ENCODE assay signal across 8 mouse cellular contexts in the genomic region with DNA sequence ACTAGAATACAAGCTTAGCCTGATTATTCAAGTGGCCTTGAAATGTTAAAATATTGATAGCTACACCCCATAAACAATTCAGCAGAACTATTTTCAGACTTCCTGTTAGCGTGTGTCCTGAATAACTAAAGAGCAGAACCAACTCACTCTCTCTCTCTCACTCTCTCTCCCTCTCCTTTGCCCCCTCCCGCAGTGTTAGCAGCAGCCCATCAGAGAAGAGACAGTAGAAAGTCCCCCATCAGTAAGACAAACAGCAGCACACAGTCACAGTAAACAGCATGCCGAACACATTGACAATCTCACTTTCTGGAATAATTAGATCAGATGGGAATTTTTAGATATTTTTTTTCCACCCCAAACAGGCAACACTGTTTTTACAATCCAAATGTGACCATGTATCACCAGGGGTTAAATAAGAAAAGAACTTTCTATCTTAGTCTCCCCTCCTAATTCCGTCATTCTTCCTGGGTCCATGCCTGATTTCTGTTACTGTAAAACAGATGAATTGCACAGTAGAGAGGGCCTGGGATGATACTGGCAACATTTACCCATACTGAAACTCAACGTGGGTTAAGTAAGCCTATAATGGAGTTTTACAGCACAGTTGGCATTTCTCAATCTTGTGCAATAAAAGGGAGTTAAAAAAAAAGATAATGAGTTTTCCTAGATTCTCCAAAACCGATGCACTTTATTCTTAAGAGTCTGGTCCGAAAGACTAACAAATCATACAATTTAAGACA. TPM values are rescaled to one million over a fixed set of nuclear protein-coding genes. Genes with fewer than 3 reads are reported as not detected.
A peak's percentile ranks its signal among the peaks of the same experiment; 100 is the strongest.
DNase-seq lines count a peak whose midpoint lies in the region; ATAC-seq and TF ChIP-seq lines count a peak whose summit lies in the region.

No protein-coding gene starts in this region.

- peak overlapping the region; percentile 96 for H3K4me2 ChIP-seq in intestine, embryonic 16.5 days (ENCODE audit: low read depth, low read length)
- peak overlapping the region; percentile 76 for H3K4me2 ChIP-seq in midbrain, embryonic 16.5 days (ENCODE audit: low read length)

- H3K9me3 ChIP-seq in forebrain, embryonic 10.5 days = no peaks in the 10 kb centered on the region
- no peaks in the 10 kb centered on the region for H3K9me3 ChIP-seq in intestine, embryonic 16.5 days (ENCODE audit: control insufficient read depth, low read length)
- no peaks in the 10 kb centered on the region for H3K9me3 ChIP-seq in midbrain, embryonic 16.5 days (replicated peaks; ENCODE audit: control insufficient read depth, low read length, poor library complexity, severe bottlenecking)

- no peak overlapping the region for H3K9ac ChIP-seq in intestine, embryonic 16.5 days (ENCODE audit: low read depth, low read length)
- H3K9ac ChIP-seq in midbrain, embryonic 16.5 days (ENCODE audit: low read depth, low read length) = 0 out of 2 replicates have a peak overlapping the region, but pooled peaks have one; percentile 15

- peak overlapping the region; percentile 72 for H3K27ac ChIP-seq in spleen, adult 2 months (ENCODE audit: insufficient read depth, low read length)
- H3K27ac ChIP-seq in forebrain, embryonic 10.5 days = no peak overlapping the region
- H3K27ac ChIP-seq in intestine, embryonic 16.5 days (ENCODE audit: low read length) = no peak overlapping the region
- no peak overlapping the region for H3K27ac ChIP-seq in midbrain, embryonic 16.5 days (ENCODE audit: low read length)

- no peak for TF ChIP-seq CTCF in spleen, adult 2 months (IDR thresholded peaks at IDR 0.05; ENCODE audit: extremely low read depth, insufficient read depth, insufficient read length, insufficient replicate concordance)

- H3K4me3 ChIP-seq in spleen, adult 2 months (ENCODE audit: extremely low read depth, insufficient read depth, insufficient read length) = peak overlapping the region; percentile 80
- peak overlapping the region; percentile 63 for H3K4me3 ChIP-seq in forebrain, embryonic 10.5 days
- peak overlapping the region; percentile 31 for H3K4me3 ChIP-seq in intestine, embryonic 16.5 days (ENCODE audit: low read length)
- peak overlapping the region; percentile 87 for H3K4me3 ChIP-seq in midbrain, embryonic 16.5 days (ENCODE audit: low read depth, low read length)

- no peak for DNase-seq in spleen, adult 2 months (ENCODE audit: low read depth in 1 of 2, low spot score in 2 of 2)
- DNase-seq in spleen, adult 18-20 months = no peak
- DNase-seq in forebrain, embryonic 10.5 days (ENCODE audit: extremely low spot score, low spot score) = no peak
- DNase-seq in cerebellum, adult 11-12 months = no peak
- DNase-seq in layer of hippocampus, adult 9-11 months = no peak
- DNase-seq in adrenal gland, postnatal 4 days (ENCODE audit: low spot score in 2 of 2) = no peak

- no peaks in the 10 kb centered on the region for H3K36me3 ChIP-seq in spleen, adult 2 months (ENCODE audit: control insufficient read depth, insufficient read depth, low read length)
- peaks cover 5% of the 10 kb centered on the region for H3K36me3 ChIP-seq in forebrain, embryonic 10.5 days (replicated peaks)
- H3K36me3 ChIP-seq in intestine, embryonic 16.5 days (ENCODE audit: control insufficient read depth, insufficient read depth, low read length) = no peaks in the 10 kb centered on the region
- peaks cover 4% of the 10 kb centered on the region for H3K36me3 ChIP-seq in midbrain, embryonic 16.5 days (ENCODE audit: control insufficient read depth, insufficient read depth, low read length)

- H3K4me1 ChIP-seq in spleen, adult 2 months (ENCODE audit: control insufficient read depth, insufficient read depth, insufficient read length) = no peaks in the 10 kb centered on the region
- peaks cover 30% of the 10 kb centered on the region for H3K4me1 ChIP-seq in forebrain, embryonic 10.5 days
- peaks cover 16% of the 10 kb centered on the region for H3K4me1 ChIP-seq in intestine, embryonic 16.5 days (ENCODE audit: control insufficient read depth, insufficient read depth, low read length)
- peaks cover 23% of the 10 kb centered on the region for H3K4me1 ChIP-seq in midbrain, embryonic 16.5 days (ENCODE audit: control insufficient read depth, insufficient read depth, low read length)

- no peak for ATAC-seq in intestine, embryonic 16.5 days
- no peak for ATAC-seq in midbrain, embryonic 16.5 days

- no peaks in the 10 kb centered on the region for H3K27me3 ChIP-seq in spleen, adult 2 months (ENCODE audit: control insufficient read depth, insufficient read depth, low read length)
- peaks cover 53% of the 10 kb centered on the region for H3K27me3 ChIP-seq in forebrain, embryonic 10.5 days (ENCODE audit: poor library complexity, severe bottlenecking)
- no peaks in the 10 kb centered on the region for H3K27me3 ChIP-seq in intestine, embryonic 16.5 days (replicated peaks; ENCODE audit: control insufficient read depth, insufficient read depth, low read length)
- H3K27me3 ChIP-seq in midbrain, embryonic 16.5 days (ENCODE audit: control insufficient read depth, insufficient read depth, low read depth, low read length) = no peaks in the 10 kb centered on the region

- TF ChIP-seq POLR2A in spleen, adult 2 months (IDR thresholded peaks at IDR 0.05; ENCODE audit: low read depth, low read length) = no peak

- WGBS in spleen, adult 2 months = 18% methylated on average over 7 of the region's 7 CpGs
- 61% methylated on average over 7 of the region's 7 CpGs for WGBS in forebrain, embryonic 10.5 days
- 23% methylated on average over 7 of the region's 7 CpGs for WGBS in intestine, embryonic 16.5 days
- WGBS in midbrain, embryonic 16.5 days = 42% methylated on average over 7 of the region's 7 CpGs

RNA-seq across cellular contexts. Expression of a gene that starts 2.0 kb away (rescaled TPM):
- polyA plus RNA-seq in spleen, adult 2 months (2012; rRNA removed) = 26.0 and 34.9 TPM in 2 replicates
- 5.5 and 5.8 TPM in 2 replicates for polyA plus RNA-seq in forebrain, embryonic 10.5 days (2016; fragmentation: Nextera tagmentation; extraction: Ambion mirVana)
- 9.6 and 12.6 TPM in 2 replicates for polyA plus RNA-seq in intestine, embryonic 16.5 days (2015; fragmentation: Nextera tagmentation; extraction: Ambion mirVana)
- polyA plus RNA-seq in midbrain, embryonic 16.5 days (2015; fragmentation: Nextera tagmentation; extraction: Ambion mirVana) = 10.9 and 12.0 TPM in 2 replicates
- 10 to 100 TPM; 62.7 to 65.8 TPM for total RNA-seq in adrenal gland, postnatal 4 days (2021)

Comparison
In these comparisons a context has a peak if more than half of its experiments do, and no peak if none do; other contexts are left out.
1. H3K4me3 ChIP-seq: peak in every context shown above with its lines; median percentile 87 in midbrain, embryonic 16.5 days; 80 in spleen, adult 2 months; 63 in forebrain, embryonic 10.5 days; 31 in intestine, embryonic 16.5 days.